Mouse (Mus musculus) kidney, embryonic 15.5 days (tissue): ENCODE measurements at regions not wholly inside any gene's neighbourhood (a gene's known extent, or its start where the extent isn't known, plus 50 kb on each side); places are given as distances from the start of the nearest gene placed in this dataset.
"Not testable (repeated sequence)": the region's sequence is repeated elsewhere in the genome, so short reads cannot be mapped to it uniquely, and the experiment has no call there.

ENCODE experiments used
- ATAC-seq: fragments of 200-750 bp; cut with Nextera tagmentation; replicated peaks from 2 replicates; pipeline ENCODE4 v1.8.0; 2017; ENCODE audit warnings: moderate TSS enrichment; ENCODE audit not compliant: low FRiP score
- H3K27ac ChIP-seq: fragments of 300-500 bp; sonication (generic); 2 replicates; pipeline ENCODE4 v1.5.1; 2015; ENCODE audit warnings: mild to moderate bottlenecking, inconsistent platforms
- H3K27me3 ChIP-seq: fragments of 300-500 bp; sonication (generic); 2 replicates; pipeline ENCODE4 v1.6.1; 2015; ENCODE audit warnings: inconsistent platforms
- H3K36me3 ChIP-seq: fragments of 300-500 bp; sonication (generic); 2 replicates; pipeline ENCODE4 v1.6.1; 2015; ENCODE audit warnings: inconsistent platforms
- H3K4me1 ChIP-seq: fragments of 300-500 bp; sonication (generic); 2 replicates; pipeline ENCODE4 v1.6.1; 2015; ENCODE audit warnings: inconsistent platforms
- H3K4me2 ChIP-seq: fragments of 300-500 bp; sonication (generic); 2 replicates; pipeline ENCODE4 v1.6.1; 2015; ENCODE audit warnings: moderate library complexity, mild to moderate bottlenecking, inconsistent platforms
- H3K4me3 ChIP-seq: fragments of 300-500 bp; sonication (generic); replicated peaks from 2 replicates; pipeline ENCODE4 v1.5.1; 2015; ENCODE audit warnings: mild to moderate bottlenecking, inconsistent platforms
- H3K9ac ChIP-seq: fragments of 300-500 bp; sonication (generic); 2 replicates; pipeline ENCODE4 v1.6.1; 2015; ENCODE audit warnings: mild to moderate bottlenecking, inconsistent platforms
- H3K9me3 ChIP-seq: fragments of 300-500 bp; sonication (generic); replicated peaks from 2 replicates; pipeline ENCODE4 v1.6.1; 2016; ENCODE audit warnings: inconsistent platforms
- WGBS: fragments of 180-500 bp; shearing (Covaris S2); methylation state at CpG from one replicate; pipeline ENCODE4 v1.1.7; 2015; ENCODE audit warnings: mixed read lengths; 5-methylcytosine and 5-hydroxymethylcytosine counted together

DNA sequence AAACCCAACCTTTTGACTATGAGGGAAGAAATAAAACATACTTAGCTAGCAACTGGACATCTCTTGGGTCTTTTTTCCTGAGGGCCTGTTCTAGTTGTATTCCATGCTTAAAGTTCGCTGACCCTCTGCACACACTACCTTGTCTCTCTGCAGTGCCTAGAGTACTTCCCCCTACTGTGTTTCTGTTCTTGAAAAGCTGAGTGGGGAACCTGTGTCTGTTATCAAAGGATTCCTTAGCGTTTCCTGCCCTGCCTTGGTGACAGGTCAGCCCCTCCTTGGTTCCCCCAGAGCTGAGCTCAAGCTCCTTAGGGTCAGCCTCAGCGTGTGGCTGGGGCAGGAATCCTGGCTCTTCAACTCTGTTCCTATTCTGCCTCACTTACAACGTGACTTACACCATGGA, 227.2 kb upstream of the Vmn1r3 start:
- H3K36me3 ChIP-seq, H3K4me3 ChIP-seq, H3K27me3 ChIP-seq, H3K4me2 ChIP-seq, H3K9me3 ChIP-seq, H3K27ac ChIP-seq, ATAC-seq, H3K9ac ChIP-seq: not testable (repeated sequence)
- peaks cover 19% of the 10 kb centered on the region for H3K4me1 ChIP-seq
- 43% methylated on average over 4 of the region's 4 CpGs for WGBS

DNA sequence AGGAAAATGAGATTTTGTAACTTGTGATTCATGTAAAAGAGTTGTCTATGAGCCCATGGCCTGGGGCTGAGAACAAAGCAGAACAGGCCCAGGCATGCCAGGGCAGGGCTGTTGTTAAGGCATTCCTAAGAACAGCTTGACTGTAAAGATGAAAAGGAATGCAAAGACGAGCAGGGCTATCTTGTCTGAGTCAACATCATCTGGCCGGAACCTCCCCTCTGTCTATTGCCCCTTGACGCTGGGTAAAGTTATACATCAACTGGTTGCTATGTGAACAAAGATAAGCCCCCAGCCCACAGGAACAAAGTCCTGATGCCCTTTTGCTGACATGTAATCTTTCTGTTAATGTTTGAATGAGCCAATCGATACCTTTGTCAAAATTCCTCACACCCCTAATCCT, 217.7 kb upstream of the Vmn1r3 start:
- H3K4me3 ChIP-seq, H3K36me3 ChIP-seq, H3K27me3 ChIP-seq, ATAC-seq, H3K9me3 ChIP-seq, H3K27ac ChIP-seq, H3K4me2 ChIP-seq, H3K9ac ChIP-seq, H3K4me1 ChIP-seq: not testable (repeated sequence)
- 58% methylated on average over 4 of the region's 4 CpGs for WGBS

DNA sequence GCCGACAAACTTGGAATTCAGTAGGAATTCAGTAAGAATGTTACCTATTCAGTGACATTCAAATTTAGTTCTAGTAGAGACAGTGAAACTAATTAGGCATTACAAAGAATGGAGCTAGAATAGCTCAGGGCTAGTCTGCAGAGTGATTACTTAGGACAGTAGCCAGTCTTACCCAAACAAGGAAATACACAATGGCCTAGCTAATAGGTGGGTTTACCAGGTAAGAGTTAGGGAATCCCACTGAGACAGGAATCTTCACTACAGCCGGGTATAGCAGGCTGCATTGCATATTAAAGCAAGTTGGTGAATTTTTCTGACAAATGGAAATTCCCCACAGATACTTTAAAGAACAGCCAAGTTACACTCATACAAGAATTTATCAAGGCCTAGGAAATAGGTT, 216.6 kb upstream of the Vmn1r3 start:
- not testable (repeated sequence) for H3K9me3 ChIP-seq, H3K9ac ChIP-seq, ATAC-seq, H3K4me2 ChIP-seq, H3K27me3 ChIP-seq, H3K27ac ChIP-seq, H3K36me3 ChIP-seq, H3K4me3 ChIP-seq, H3K4me1 ChIP-seq
- 81% methylated on average over 2 of the region's 2 CpGs for WGBS

DNA sequence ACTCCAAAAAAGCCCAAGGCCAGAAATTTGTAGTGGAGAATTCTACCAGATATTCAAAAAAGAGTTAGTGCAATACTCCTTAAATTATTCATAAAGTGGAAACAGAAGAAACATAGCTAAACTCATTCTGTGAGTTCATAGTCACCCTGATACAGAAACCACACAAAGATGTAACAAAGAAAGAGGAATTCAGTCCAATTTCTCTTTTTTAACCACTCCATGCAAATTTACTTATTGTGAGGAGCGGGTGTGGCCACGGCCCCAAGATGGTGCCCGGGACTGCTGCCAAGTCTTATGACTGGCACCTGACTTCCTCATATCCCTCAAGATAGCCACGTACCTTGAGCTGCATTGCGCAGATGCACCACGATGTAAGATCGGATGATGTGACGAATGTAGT, 206.4 kb upstream of the Vmn1r3 start:
- H3K4me3 ChIP-seq, H3K4me2 ChIP-seq, H3K9me3 ChIP-seq, H3K4me1 ChIP-seq, H3K36me3 ChIP-seq, H3K27ac ChIP-seq, ATAC-seq, H3K27me3 ChIP-seq, H3K9ac ChIP-seq: not testable (repeated sequence)
- WGBS: 92% methylated on average over 8 of the region's 8 CpGs

DNA sequence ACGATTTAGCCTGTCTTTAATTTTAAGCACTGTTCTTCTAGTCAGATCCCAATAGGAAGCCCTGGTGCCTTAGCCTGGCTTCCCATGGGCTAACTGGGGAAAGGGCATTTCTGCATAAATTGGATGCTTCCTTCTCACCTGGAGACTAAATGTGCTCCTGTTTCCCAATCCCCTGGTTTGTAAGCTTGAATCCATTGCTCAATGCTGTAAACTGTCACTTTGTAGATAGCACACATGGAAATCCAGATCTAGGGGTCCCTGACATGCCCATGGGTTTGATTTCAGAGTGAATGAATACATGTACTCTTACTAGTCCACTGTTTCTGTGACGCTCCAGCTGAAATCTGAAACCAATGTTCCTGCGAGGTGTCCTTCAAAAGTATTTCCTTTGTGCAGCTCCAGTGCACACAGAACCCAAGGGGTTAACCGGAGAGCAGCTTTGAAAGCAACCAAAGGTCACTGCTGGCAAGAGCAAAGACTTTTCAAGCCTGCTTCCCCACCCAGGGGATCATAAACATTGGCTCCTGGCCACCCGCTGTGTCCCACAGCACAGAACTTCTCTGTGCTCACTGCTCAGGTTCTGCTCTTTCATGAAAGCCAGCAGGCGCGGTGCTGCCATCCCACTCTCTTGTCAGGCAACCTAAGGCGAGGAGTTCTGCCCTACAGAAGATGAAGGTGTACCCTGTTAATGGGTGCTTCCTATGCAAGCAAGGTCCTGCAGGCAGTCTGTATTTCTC, 188.0 kb upstream of the Vmn1r3 start:
- not testable (repeated sequence) for H3K9ac ChIP-seq
- peak; percentile 60 for ATAC-seq

DNA sequence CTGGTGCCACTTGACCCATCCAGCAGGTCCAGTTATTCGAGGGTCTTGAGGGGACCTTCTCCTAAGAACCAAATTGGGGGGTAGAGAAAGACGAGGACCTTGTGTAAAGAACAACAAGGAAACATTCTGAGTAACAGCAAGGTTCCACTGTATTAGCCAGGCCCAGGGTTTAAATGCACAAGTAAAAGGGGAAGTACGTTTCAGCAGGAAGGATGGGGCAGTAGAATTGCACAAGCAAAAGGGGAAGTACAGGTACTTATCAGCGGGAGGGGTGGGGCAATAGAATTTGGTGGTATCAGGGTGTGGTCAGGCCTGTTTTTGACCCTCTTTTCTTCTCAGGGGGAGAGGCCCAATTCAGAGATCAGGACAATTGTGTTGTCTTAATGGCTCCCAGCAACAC, 182.9 kb upstream of the Vmn1r3 start:
- not testable (repeated sequence) for H3K36me3 ChIP-seq, ATAC-seq, H3K27me3 ChIP-seq, H3K9ac ChIP-seq, H3K27ac ChIP-seq, H3K4me2 ChIP-seq, H3K4me3 ChIP-seq, H3K4me1 ChIP-seq, H3K9me3 ChIP-seq
- 77% methylated on average over 4 of the region's 4 CpGs for WGBS

More for the DNA sequence above, 188.0 kb upstream of the Vmn1r3 start:
- not testable (repeated sequence) for H3K9me3 ChIP-seq, H3K4me1 ChIP-seq, H3K27me3 ChIP-seq, H3K4me3 ChIP-seq, H3K36me3 ChIP-seq, H3K27ac ChIP-seq
- 25% methylated on average over 8 of the region's 8 CpGs for WGBS
- peak overlapping the region; percentile 16; the same call in 1 of the 2 replicates for H3K4me2 ChIP-seq

DNA sequence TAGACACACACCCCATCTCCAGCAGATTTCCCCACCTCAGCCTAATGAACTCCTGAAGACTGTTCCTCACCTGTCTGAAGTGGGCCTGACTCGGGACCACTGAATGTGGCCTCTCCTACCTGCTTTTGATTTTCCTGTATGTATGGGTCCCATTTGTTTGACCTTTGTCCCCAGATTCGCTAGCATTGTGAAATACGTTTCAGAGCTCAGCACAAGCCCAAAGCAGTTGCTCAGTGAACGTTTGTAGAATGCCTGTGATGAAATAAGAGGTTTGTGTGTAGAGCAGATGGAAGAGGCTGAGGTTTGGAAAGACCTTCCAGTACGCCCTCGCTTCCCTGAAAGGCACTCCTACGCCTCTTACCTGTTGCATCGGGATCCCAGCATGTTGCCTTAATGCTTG, 158.3 kb upstream of the Vmn1r3 start:
- H3K36me3 ChIP-seq, H3K9me3 ChIP-seq, H3K9ac ChIP-seq, H3K4me3 ChIP-seq, H3K4me1 ChIP-seq, H3K4me2 ChIP-seq, H3K27me3 ChIP-seq, ATAC-seq, H3K27ac ChIP-seq: not testable (repeated sequence)
- 81% methylated on average over 8 of the region's 8 CpGs for WGBS

DNA sequence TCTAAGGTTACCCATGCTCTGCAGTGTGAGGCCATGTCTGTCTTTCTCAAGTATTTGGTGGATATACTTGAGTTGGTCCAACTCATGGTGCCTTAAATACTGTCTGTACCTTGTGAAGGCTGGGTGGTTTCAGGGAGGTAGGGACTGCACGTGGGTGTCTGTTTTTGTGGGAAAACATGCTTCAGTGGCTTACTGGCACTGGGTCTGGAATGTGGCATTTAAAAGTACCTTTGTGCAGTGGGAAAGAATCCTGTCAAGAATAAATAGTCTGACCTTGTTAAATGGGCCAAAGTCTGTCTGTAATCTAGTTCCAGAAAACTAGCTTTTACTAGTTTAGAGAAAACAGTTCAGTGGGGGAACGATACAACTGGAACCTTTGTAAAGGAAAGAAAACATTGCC, 157.5 kb upstream of the Vmn1r3 start:
- not testable (repeated sequence) for ATAC-seq, H3K36me3 ChIP-seq, H3K9me3 ChIP-seq, H3K4me1 ChIP-seq, H3K4me3 ChIP-seq, H3K4me2 ChIP-seq, H3K9ac ChIP-seq, H3K27me3 ChIP-seq
- WGBS: 41% methylated on average over 2 of the region's 2 CpGs
- 0 out of 2 replicates have a peak overlapping the region, but pooled peaks have one; percentile 20 for H3K27ac ChIP-seq

DNA sequence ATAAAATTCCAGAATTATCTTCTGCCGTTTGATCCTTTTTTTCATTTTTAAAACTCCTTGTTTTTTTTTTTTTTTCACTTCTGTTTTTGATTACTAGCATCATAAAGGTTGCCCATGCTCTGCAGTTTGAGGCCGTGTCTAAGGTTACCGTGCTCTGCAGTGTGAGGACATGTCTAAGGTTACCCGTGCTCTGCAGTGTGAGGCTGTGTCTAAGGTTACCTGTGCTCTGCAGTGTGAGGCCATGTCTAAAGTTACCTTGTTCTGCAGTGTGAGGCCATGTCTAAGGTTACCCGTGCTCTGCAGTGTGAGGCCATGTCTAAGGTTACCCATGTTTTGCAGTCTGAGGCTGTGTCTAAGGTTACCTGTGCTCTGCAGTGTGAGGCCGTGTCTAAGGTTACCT, 157.0 kb upstream of the Vmn1r3 start:
- not testable (repeated sequence) for H3K4me3 ChIP-seq, H3K9me3 ChIP-seq, H3K36me3 ChIP-seq, ATAC-seq, H3K4me2 ChIP-seq, H3K27me3 ChIP-seq, H3K9ac ChIP-seq, H3K4me1 ChIP-seq
- 0 out of 2 replicates have a peak overlapping the region, but pooled peaks have one; percentile 20 for H3K27ac ChIP-seq
- WGBS: 72% methylated on average over 6 of the region's 6 CpGs
